Mouse (Mus musculus): ENCODE measurements at regions not wholly inside any gene's neighbourhood (a gene's known extent, or its start where the extent isn't known, plus 50 kb on each side); places are given as distances from the start of the nearest gene placed in this dataset.

DNA sequence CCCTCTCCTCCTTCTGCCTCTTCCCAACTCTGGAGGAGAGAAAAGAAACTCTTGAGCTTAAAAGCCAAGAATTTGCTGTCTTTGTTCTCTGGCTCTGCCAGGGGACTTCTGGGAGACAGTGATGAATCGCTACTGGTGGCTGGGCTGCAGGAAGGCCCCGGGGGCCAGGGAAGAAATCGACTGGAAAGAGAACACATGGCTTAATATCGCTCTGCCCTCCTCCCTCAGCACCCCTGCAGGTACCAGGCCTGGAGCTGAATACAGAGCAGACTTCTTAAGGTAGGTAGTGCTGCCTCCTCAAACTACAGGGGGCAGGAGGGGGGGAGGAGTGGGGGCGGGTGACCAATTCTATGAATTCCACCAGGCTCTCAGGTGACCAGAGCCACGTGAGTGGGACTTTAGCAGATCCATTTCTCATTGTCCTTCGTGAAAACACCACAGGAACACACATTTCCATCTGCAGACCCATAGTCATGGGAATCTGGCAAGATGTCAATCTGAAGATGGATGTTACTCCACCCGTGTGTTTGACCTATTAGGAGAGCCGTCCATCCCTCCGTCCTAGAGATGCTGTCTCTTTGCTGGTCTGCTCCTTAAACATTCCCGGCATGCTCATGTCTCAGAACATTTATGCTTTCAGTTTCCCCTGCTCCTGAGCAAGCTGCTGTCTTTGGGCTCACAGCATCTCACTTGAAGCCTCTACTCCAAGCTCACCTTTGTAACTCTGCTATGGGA is 83.4 kb downstream of the Lrrc30 start:
- TF ChIP-seq POLR2A (IDR thresholded peaks at IDR 0.05; ENCODE audit: borderline replicate concordance, control insufficient read depth, low read depth, low read length): no peak
- no peak for TF ChIP-seq CTCF (IDR thresholded peaks at IDR 0.05; ENCODE audit: control insufficient read depth, insufficient read depth, low read length)

All from bone marrow, adult 2 months (tissue).